ENCODE assay signal across 21 mouse cellular contexts in genomic region chr9:65262641-65263120, GRCm38 (mm10). TPM values are rescaled to one million over a fixed set of nuclear protein-coding genes. Genes with fewer than 3 reads are reported as not detected.
"Had no signal": no experiment of that assay in that cellular context is flagged by ENCODE, and none has a peak within 500 bp of the region (broad histone marks: within the 10 kb centered on the region; RNA-seq: fewer than 3 reads in every experiment).

No protein-coding gene starts in this region.

- ATAC-seq: midbrain, embryonic 16.5 days had no signal

- DNase-seq: lung, adult 18-20 months; lung, embryonic 14.5 days; lung, postnatal 10 days; lung, postnatal 4 days; midbrain, embryonic 14.5 days; retina, postnatal 1 day; right cerebral cortex, adult 18-20 months; right cerebral cortex, postnatal 25 days; right cerebral cortex, postnatal 4 days; spleen, adult 18-20 months; thymus, adult 18-20 months; thymus, postnatal 14 days; thymus, postnatal 36 days had no signal

- H3K27me3 ChIP-seq: midbrain, embryonic 12.5 days; neural tube, embryonic 13.5 days; neural tube, embryonic 15.5 days had no signal

- H3K36me3 ChIP-seq: midbrain, embryonic 10.5 days; midbrain, embryonic 12.5 days; neural tube, embryonic 13.5 days; neural tube, embryonic 15.5 days had no signal

- H3K27ac ChIP-seq: midbrain, embryonic 10.5 days; midbrain, embryonic 12.5 days; neural tube, embryonic 13.5 days; neural tube, embryonic 15.5 days had no signal

- H3K4me3 ChIP-seq: midbrain, embryonic 10.5 days; midbrain, embryonic 12.5 days; myocyte; neural tube, embryonic 13.5 days; neural tube, embryonic 15.5 days had no signal

- H3K9me3 ChIP-seq: midbrain, embryonic 10.5 days; midbrain, embryonic 12.5 days; neural tube, embryonic 13.5 days; neural tube, embryonic 15.5 days had no signal

- H3K9ac ChIP-seq: lung, embryonic 14.5 days; midbrain, embryonic 12.5 days; neural tube, embryonic 13.5 days; neural tube, embryonic 15.5 days had no signal

- H3K4me2 ChIP-seq: lung, embryonic 14.5 days; midbrain, embryonic 12.5 days; neural tube, embryonic 13.5 days; neural tube, embryonic 15.5 days had no signal

RNA-seq across cellular contexts. Expression of gene Cilp, which starts 2.3 kb away (rescaled TPM):
- total RNA-seq: megakaryocyte, adult 5-6 weeks; megakaryocyte-erythroid progenitor cell, adult 5-6 weeks had no signal
- polyA plus RNA-seq: lung, embryonic 14.5 days had no signal
